Mouse (Mus musculus): ENCODE data around the gene Sec24c. TPM values are rescaled to one million over a fixed set of nuclear protein-coding genes. Genes with fewer than 3 reads are reported as not detected.
"Not testable (repeated sequence)": the region's sequence is repeated elsewhere in the genome, so short reads cannot be mapped to it uniquely, and the experiment has no call there.

Sec24c gene
- 102 and 121 TPM in 2 replicates for total RNA-seq (2014; fragmentation: Nextera tagmentation)
- total RNA-seq (2017), result 88.3 and 103 TPM in 2 replicates

DNA sequence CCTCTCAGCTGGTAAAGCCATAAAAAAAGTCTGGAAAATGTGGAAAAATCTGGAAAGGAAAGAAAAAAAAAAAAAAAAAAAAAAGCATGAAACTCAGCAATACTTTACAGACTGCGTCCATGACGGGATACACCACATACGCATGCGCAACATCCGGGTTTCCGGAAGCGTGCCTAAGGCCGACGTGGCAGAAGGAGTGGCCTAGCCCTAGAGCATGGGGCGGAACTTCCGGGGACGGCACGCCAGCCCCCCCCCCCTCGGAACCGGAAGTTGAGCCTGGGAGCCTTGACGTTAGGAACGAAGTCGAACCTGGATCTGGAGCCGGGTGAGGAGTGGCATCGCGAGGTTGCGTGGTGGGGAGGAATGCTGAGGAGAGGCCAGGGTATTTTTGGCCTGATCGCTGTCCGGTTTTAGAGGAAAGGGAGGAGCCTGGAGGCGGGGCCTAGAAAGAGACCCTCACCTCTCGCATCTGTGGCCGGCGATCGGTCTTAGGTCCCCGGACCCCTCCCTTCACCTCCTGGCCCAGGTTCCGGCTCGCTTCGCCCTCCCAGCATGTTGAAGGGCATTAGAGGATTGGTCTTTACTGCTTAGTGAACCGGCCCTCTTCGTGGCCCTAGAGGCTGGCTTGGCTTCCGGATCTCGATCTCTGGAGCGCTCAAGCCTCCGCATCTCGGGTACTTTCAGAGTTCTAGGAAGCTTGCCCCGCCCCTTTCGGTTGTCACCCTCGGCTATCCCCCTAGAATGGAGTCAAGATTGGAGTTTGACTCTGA lies at the start of gene Sec24c:
Sec24c (plus strand) TSS at position 245 of the 770 bp plus-strand sequence.
- ATAC-seq (replicated peaks; ENCODE audit: poor library complexity, severe bottlenecking), result peak; percentile 91

- no peak for ATAC-seq (replicated peaks; ENCODE audit: poor library complexity, severe bottlenecking)
Measured at GRCm38 (mm10) chr14:20626447-20626846, 47.7 kb upstream of the Sec24c start.

GRCm38 (mm10) chr14:20626971-20627370 lies 47.1 kb upstream of the Sec24c start:
- no peak for ATAC-seq (replicated peaks; ENCODE audit: poor library complexity, severe bottlenecking)

DNA sequence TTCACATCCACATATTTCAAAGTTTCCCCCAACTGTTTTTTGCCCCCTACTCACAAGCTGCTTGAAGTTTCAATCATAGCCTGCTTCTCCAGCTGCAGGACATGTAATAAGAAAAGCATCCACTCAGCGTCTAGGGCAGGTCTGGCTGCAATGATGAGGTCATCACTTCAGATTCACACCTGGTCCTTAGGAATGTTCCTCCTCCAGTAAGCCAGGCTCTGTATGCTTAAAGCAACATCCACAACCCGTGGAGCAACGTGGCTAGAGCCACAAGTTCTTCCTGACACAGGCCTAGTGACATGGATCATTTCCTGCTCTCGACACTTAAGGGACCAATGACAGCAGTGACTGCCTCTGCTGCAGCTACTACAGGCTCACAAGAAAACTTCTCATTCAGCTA lies 42.9 kb upstream of the Sec24c start:
- ATAC-seq (replicated peaks; ENCODE audit: poor library complexity, severe bottlenecking), result no peak

GRCm38 (mm10) chr14:20635546-20635945 lies 38.6 kb upstream of the Sec24c start:
- no peak for ATAC-seq (replicated peaks; ENCODE audit: poor library complexity, severe bottlenecking)

DNA sequence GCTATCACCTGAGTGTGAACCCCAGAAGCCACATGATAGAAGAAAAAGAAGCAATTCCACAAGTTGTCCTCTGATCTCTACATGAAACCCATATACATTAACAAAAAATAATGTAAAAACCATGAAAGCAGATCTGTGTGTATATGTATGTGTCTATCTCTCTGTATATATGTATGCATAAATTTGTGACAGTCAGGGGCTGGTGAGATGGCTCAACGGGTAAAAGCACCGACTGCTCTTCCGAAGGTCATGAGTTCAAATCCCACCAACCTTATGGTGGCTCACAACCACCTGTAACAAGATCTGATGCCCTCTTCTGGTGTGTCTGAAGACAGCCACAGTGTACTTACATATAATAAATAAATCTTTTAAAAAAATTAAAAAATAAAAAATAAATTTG lies 37.1 kb upstream of the Sec24c start:
- not testable (repeated sequence) for ATAC-seq (replicated peaks; ENCODE audit: poor library complexity, severe bottlenecking)

GRCm38 (mm10) chr14:20637818-20638574 lies 36.1 kb upstream of the Sec24c start:
- ATAC-seq (replicated peaks; ENCODE audit: poor library complexity, severe bottlenecking), result no peak

DNA sequence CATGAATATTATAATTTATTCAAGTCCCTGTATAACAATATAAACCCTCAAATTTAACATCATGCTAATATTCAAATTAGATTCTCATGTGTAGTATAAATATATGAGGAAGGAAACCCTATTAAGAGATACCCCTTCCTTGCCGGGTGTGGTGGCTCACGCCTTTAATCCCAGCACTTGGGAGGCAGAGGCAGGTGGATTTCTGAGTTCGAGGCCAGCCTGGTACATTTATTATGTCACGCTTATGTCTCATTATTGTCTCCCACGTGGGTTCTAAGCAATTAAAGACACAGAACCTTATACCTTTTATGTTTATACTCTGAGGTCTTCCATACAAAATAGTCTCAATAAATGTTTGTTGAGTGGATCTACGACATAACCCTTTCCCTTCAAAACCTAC lies 35.4 kb upstream of the Sec24c start:
- no peak for ATAC-seq (replicated peaks; ENCODE audit: poor library complexity, severe bottlenecking)

- peak; percentile 10; the same call in 1 of the 2 replicates for ATAC-seq (replicated peaks; ENCODE audit: poor library complexity, severe bottlenecking)
Measured at GRCm38 (mm10) chr14:20639918-20640619, 34.0 kb upstream of the Sec24c start.

GRCm38 (mm10) chr14:20640644-20641437 lies 33.3 kb upstream of the Sec24c start, which contains the start of gene Usp54:
Gene Usp54, minus strand, starts transcription at chr14:20641063.
- peak; percentile 98 for ATAC-seq (replicated peaks; ENCODE audit: poor library complexity, severe bottlenecking)

GRCm38 (mm10) chr14:20641438-20641875 lies 32.7 kb upstream of the Sec24c start:
- ATAC-seq (replicated peaks; ENCODE audit: poor library complexity, severe bottlenecking), result no peak

- no peak for ATAC-seq (replicated peaks; ENCODE audit: poor library complexity, severe bottlenecking)
Measured at GRCm38 (mm10) chr14:20645547-20645946, 28.6 kb upstream of the Sec24c start.

GRCm38 (mm10) chr14:20646381-20646780 lies 27.7 kb upstream of the Sec24c start:
- no peak for ATAC-seq (replicated peaks; ENCODE audit: poor library complexity, severe bottlenecking)

GRCm38 (mm10) chr14:20651000-20651399 lies 23.1 kb upstream of the Sec24c start:
- no peak for ATAC-seq (replicated peaks; ENCODE audit: poor library complexity, severe bottlenecking)

GRCm38 (mm10) chr14:20651722-20652256 lies 22.3 kb upstream of the Sec24c start:
- ATAC-seq (replicated peaks; ENCODE audit: poor library complexity, severe bottlenecking), result peak; percentile 31; the same call in 1 of the 2 replicates

DNA sequence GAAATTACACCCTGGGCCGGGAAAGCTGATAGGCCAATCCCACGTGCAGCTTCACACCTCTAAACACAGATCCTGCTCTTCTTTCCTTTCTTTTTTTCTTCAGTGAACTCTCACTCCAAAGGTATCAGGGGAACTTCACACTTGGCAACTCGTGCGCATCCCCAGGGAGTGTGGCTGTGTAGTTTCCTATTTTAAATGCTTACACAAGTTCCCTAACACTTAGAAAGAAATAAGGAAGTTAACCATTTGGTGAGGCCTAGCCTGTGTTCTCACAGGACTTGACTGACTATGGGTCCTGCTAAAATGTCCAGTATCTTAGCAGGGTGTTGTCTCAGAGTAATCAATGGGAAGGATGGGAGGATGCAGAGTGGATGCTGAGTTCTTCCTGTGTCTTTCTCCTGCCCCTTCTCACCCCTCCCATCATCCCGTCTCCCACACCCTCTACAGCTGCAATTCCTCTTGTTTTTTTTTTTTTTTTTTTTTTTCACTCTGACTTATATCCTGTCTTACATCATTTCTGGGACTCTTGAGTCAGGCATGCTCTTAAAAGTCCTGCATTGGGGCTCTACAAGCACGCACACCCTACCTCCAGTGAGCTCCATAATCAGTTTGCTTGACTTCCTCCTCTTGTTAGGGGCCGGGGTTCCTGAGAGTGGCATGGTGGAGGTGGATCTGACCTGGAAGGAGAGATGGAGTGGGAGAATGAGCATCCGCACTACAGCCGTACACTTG lies 19.3 kb upstream of the Sec24c start:
- ATAC-seq (replicated peaks; ENCODE audit: poor library complexity, severe bottlenecking), result peak; percentile 76

DNA sequence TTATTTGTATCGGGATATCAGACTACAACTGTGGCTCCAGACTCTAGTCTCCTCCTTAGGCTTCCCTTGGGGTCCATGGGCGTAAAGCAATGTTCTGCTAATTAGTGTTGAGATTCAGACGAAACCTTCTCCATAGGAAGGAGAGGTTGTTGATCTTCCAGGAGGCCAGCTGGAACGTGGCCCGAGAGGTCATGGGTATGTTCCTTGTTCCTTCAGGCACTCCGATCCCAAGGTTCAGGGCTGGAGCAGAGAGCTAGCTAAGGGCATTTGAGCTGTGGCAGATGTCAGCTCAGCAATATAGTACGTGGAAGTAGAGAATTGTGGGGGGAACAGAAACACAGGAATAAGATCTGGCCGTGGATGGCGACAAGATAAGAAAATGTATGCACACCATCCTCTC lies 18.4 kb upstream of the Sec24c start:
- ATAC-seq (replicated peaks; ENCODE audit: poor library complexity, severe bottlenecking), result no peak

DNA sequence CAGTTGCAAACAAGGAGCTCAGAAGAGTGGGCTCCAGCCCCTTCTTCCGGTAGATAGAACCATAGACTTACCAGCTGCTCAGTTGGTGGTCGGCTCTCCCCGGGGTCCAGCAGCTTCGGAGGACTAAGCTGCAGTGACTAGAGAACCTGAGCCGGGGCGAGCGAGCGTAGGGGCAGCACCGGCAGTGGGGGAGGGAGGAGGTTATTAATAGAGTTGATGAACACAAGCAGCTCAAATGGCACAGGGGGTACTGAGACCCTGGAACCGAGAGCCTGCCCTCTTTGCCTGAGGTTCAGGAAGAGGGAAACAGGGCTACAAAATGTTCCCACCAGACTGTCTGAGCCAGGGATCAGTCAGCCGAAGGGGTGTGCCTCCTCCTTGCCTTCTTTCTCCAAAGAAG lies 17.7 kb upstream of the Sec24c start, which contains the start of gene Myoz1:
Myoz1 (minus strand) TSS at position 180 of the 400 bp plus-strand sequence.
- ATAC-seq (replicated peaks; ENCODE audit: poor library complexity, severe bottlenecking), result no peak

DNA sequence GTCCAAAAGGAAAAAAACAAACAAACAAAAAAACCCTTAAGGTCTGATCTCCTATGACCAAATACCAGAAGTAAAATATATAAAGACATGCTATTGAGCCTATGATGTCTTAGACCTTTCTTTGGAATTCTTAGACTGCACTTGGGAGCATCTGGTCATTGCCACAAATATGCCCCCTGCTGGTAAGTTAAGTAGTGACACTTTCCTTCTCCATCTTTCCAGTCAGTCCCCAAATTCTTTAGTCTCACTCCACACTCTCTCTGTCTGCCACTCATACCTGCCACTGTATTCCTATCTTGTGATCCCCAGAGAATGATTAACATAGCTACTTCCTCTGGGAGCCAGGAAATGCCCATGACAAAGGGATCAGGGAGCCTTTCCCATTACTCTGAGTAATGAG lies 15.8 kb upstream of the Sec24c start:
- ATAC-seq (replicated peaks; ENCODE audit: poor library complexity, severe bottlenecking), result no peak

All from granulocyte monocyte progenitor cell, adult 5-6 weeks (primary cell).